Mouse (Mus musculus) right cerebral cortex, postnatal 14 days (tissue): ENCODE results near the gene Gstm5.
A peak's percentile ranks its signal among the peaks of the same experiment; 100 is the strongest.
"Not testable (repeated sequence)": the region's sequence is repeated elsewhere in the genome, so short reads cannot be mapped to it uniquely, and the experiment has no call there.

Source experiments
- DNase-seq: peaks from one replicate; pipeline ENCODE4 v3.0.0; 2022

The Gstm5 gene

DNA sequence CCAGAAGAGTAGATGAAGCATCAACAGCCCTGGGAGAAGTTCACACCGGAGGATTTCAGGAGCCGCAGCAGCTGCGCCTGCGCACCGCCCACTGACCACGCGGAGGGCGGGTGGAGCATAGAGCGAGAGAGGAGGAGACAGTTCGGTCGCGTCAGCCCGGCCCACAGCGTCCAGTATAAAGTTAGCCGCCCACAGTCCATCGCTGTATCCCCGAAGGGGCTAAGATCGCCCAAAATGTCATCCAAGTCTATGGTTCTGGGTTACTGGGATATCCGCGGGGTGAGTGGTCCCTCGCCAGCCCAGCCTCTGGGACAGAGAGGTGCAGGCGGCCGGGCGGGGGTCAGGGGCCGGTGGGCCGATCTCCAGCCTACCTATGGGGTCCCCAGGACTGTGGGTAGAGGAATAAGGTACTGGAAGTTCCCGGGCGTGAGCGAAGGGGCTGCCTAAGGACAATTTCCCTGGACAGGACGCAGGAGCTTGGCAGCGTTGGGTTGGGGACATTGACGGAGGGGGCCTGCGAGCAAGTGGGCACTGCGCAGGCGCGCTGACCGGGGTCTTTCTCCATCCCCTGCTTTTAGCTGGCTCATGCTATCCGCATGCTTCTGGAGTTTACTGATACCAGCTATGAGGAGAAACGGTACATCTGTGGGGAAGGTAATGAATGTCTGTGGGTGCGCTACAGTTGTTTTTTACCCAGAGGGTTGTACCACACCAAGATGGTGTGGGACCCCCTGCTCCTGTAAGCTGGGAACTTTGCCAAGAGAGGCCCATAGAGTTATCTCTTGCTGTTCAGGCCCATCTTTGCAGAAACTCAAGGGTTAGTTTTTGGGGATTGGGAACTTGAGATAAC is at the start of gene Gstm5:
TSS of gene Gstm5 (plus strand) at position 102 of the 850 bp plus-strand sequence.
- peak; percentile 85 for DNase-seq

DNA sequence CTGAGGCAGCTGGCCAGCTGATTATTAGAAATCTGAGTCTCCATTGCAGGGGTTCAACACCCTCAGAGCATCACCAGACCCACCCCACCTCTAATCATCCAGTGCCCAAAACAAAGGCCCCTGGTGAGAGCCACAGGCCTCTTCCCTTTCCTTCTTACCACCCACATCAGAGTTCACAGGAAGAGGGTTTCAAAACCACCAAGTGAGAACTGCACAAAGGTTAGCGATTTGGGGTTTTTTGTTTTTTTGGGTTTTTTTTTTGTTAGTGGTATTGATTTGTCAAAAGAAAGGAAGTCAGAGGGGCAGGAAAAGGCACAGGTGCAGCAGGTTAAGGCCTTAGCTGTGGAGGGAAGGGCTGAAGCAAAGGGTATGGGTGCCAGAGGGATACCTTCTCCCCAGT is 49.4 kb upstream of the Gstm5 start:
- DNase-seq, result no peak

DNA sequence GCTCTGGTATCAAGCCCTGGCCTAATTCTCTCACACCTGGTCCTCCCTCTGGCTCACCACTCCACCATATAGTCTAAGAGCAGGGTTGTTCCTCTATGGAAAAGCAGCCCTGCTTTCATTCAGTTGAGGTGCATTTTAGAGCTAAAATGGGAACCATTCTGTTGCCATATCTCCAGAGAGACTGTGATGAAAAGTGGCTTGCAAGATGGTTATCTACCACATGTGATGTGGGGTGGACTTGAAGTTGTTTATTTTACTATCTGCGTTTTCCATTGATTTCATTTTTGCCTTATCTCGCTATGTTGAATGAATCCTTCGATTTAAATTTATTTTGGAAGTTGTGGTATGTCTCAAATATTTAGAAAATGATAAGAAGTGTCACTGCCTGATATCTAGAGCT is 48.8 kb upstream of the Gstm5 start:
- no peak for DNase-seq

DNA sequence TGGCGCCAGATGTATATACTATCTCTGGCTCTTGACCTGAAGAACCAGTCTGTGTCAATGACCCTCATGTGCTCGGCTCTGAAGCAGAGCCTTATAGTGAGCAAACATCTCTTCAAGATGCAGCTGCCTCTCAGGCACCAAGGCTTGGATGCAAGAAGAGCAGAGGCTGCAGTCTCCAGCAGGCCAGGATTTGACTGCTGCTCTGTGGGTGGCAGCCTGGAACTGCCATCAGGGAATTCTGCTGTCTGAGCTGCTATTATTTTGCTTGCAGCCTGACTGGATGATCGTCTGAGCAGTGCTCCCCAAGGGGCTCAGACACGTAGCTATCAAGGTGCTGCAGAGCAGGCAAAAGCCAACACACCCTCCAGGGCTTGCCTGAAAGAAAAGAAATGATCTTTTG is 47.5 kb upstream of the Gstm5 start:
- DNase-seq, result no peak

DNA sequence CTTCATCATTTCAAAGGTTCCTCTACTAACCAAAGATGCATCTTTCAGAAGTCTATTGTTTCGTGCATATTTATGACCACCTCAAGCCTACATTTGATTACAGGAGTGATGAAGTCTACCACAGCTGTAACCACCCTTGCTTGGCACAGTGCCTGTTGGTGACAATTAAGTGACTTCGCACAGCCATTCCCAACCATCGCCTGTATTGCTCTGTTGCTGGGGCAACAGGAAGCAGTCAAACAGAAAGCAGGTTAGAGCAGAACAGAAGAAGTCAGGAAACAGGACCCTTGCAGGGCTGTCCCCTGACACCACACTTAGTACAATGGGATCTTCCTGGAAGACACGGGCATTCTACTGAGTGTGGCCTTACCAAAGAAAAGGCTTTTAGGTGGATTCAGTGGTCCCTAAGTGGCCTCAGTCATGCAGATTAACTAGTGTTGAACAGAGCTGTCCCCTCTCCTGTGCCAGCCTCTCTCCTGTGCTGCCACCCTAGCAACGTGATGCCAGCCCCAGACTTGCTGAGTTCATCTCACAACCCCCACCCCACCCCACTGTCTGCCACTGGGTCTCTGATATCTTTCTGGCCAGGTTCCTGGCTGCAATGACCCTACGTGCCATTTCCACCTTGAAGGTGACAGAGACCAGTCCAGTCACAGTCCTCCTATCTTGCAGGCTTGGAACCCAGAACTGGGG is 46.5 kb upstream of the Gstm5 start:
- no peak for DNase-seq

DNA sequence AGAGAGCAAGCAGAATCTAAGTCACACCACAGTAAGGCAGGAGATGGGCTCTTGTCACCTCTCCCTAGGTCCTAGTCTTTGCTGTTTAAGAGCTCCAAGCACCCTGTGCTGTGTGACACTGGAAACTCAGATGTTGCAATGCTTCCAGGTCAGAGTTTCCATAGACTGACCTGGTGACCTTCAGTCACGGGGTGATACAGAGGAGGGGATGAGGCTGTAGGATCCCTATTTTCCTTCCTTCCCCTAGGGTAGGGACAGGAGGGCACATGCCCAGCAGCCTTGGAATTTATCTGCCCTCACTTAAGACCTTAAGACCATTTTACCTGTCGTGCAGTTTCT is 46.0 kb upstream of the Gstm5 start:
- no peak for DNase-seq

DNA sequence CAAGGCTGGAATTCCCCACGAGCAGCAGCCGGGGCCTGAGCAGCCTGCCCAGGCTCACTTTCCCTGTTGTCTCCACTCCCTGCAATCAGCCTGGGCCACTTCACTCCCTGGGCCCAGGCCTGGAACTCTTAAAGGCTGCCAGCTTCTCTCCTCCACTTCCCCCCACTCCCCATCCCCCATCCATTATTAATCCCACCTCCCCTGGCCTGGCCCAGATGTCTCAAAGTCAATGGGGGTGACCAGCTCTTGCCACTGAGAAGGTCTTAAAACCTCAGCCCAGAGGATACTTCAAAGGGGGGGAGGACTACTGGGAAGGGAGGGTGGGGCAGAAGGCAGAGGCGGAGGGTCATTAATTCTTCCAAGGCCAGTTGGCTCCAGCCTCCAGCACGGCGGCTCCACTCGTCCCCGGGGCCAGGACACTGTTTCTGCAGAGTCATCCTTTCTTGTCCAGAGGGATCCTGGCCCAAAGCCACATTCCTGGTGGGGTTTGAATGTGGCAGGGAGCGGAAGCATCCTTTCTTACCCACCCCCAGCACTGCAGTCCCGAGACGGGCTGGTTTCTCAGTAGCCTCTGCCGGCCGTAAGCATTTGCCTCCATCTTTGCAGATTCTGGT is 45.1 kb upstream of the Gstm5 start:
- DNase-seq, result peak; percentile 43

DNA sequence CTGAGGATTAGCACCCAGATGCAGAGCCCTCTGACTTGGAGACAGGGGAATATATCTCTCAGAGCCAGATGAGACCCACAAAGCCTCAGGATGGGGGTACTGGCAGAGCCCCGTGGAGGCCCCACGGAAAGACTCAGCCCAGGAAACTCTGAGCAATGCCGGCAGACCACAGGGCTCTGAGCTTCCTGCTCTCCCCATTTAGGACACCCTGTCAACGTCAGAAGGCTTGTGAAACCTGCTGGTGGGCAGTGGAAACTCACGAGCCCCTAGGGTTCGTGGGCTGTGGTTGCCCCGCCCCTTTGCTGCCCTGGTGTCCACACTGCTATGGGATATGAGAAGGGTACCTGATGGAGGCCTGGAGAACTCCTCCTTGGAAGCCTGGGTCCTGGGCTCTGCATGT is 42.8 kb upstream of the Gstm5 start:
- no peak for DNase-seq

DNA sequence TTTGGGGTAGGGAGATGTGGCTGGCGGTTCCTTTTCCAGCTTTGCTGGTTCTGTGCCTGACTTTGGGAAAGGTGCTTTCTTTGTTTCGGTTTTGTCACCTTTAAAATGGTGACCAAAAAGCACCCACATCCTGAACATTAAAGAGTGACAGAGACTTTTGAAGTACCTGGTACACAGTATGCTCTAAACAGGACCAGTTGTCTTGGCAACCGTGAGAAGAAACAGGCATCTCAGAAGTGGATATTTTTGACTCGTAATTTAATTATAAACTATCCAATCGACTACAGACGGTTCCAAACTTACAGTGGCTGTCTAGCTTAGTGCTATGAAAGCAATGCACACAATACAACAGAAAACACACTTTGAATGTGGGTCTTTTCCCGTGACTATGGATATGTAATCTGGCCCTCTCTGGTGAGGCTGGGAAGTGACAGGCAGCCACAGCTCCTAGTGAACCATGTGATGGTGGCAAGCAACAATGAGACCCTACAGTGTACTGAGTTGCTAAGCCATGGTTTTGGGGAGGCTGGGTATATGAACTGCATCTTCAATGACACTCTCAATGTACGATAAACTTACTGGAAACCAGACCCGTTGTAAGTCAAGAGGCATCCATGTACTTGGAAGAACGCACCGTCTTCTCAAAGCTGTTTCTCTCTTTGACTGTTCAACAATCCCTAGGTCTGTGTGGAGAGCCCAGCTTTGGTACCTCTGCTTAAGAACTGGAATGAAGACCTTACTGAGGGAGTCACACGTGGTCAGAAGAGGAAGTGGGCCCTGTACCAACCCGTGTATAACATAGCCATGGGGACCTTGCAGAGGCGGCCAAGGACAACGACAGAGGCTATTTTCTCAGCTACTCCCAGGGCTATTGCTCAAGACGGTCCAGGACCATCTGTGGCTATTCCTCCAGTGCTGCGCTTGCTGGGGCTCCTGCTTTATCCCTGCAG is 42.1 kb upstream of the Gstm5 start:
- DNase-seq, result no peak

DNA sequence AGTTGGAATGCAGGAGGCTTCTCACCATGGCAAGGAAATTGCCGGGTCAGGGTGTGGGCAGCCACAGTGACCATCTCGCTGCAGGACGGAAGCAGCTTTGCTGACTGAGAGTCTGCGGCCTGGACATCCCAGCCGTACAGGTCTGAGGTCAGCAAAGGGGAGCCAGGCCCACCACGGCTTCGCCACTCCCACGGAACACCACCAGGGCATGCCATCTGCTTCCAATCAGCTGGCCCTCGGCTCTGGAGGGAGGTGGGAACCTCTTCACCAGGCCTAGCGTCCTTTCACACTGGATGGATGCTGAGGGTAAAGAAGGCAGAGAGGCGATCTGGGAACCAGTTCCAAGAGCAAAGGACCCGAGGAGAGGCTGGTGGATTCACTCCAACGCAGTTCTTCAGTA is 40.3 kb upstream of the Gstm5 start:
- DNase-seq, result no peak

DNA sequence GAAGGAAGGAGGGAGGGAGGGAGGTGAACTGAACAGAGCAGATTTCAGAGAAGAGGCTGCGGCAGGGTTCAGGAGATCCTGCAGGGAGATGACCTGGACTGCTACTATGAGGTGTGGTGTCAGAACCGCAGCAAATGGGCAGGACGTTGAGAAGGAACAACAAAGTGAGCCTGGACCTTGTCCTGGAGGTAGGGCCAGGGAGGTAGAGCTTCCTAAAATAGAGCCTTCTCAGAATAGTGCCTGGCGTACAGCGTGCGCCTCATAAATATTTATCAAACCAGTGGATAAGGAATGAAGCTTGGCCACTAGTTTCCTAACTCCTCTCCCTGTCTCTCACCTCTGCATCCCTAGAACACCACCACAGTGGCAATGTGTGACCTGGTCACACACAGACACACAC is 38.0 kb upstream of the Gstm5 start:
- DNase-seq, result no peak

DNA sequence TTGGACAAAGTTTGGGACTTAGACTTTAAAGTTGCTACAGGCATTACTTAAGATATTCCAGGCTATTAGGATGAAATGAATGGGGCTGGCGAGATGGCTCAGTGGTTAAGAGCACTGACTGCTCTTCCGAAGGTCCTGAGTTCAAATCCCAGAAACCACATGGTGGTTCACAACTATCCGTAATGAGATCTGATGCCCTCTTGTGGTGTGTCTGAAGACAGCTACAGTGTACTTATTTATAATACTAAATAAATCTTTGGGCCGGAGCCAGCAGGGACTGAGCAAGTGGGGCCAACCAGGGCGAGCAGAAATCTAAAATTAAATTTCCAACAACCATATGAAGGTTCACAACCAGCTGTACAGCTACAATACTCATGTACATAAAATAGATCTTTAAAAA is 34.1 kb upstream of the Gstm5 start:
- not testable (repeated sequence) for DNase-seq

DNA sequence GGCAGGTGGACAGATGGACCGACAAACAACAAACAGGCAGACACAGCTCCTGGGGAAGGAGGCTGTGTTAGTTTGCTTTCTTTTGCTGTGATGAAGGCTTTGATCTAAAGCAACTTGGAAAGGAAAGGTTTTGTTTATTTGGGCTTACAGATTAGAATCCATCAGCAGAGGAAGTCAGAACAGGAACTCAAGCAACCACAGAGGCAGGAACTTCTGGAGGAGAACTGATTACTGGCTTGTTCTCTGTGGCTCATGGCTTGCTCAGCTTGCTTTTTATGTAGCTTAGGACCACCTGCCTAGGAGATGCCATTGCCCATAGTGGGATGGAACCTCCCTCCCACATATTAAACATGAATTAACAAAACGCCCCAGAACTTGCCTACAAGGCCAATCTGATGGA is 33.1 kb upstream of the Gstm5 start:
- no peak for DNase-seq

DNA sequence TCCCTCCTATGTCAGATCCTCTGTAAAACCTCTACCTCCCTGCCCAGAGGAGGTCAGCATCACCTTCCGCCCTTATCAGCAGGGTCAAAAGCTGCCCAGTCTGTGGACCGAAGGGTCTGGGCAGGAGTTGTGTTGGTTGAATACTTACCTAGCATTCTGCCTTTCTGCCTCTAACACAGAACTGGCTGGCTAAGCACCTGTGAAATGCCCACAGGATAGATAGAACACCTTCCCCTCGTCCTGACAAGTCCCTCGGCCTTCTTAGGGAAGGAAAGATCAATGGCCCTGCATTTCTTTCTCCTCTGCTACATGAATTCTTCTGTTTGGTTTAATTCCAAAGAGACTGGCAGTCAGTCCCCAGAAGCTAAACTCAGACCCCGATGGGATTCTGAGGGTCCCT is 32.1 kb upstream of the Gstm5 start:
- DNase-seq, result no peak

DNA sequence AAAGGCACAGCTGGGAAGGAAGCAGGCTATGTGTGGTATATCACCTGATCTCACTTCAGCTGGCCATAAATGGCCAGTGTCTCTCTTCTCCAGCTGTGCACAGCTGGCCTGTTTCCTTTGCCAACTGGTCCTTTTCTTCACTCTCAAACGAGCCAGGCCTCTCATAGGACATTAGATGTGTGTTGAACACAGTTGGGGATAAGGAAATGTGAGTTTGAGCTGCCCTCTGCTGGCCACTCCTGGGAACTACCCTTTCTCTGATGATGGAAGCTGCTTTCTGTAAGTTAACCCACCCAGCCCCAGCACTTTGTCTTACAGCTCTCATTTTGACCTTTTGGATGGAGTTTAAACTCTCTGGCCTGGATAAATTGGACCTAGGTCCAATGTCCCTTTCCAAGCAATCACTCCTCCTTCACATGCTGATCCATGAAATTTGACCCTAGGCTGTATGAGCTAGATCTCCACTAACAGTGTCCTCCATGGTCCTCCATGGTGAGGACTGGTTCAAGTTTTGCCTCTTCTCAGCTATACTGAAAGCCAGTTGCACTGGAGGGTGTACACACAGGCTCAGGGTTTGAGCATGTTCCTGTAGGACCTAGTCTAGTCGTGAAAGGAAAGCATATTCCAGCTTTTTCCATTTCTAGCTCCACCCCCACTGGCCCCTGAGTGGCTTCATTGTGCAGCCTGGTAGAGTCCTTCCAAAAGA is 31.6 kb upstream of the Gstm5 start:
- DNase-seq, result peak; percentile 85

DNA sequence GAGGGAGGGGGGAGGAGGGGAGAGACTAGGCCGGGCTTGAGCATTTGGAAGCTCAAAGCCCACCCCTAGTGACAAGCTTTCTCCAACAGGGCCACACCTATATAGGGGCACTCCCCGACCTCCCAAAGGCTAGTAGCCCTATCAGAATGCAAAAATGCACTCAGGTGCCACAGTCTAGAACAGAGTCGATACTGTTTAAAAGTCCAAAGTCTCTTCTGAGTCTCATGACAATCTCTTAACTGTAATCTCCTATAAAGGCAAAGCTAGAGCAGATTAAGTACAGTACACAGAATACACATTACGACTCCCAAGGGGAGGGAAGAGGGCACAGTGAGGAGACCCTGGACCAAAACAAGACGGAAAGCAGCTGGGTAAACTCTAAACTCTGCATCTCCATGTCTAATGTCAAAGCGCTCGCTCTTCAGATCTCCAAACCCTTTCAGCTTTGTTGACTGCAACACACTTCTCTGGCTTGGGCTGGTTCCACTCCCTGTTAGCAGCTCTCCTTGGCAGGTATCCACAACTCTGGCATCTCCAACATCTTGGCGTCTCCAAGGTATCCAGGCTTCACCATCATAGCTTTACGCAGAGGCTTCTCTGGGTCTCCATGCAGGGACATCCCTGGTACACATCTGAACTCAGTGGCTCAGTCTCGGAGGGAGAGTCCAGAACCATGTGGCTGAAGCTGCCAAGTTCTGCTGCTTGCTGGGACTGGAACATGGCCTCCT is 30.1 kb upstream of the Gstm5 start:
- no peak for DNase-seq

DNA sequence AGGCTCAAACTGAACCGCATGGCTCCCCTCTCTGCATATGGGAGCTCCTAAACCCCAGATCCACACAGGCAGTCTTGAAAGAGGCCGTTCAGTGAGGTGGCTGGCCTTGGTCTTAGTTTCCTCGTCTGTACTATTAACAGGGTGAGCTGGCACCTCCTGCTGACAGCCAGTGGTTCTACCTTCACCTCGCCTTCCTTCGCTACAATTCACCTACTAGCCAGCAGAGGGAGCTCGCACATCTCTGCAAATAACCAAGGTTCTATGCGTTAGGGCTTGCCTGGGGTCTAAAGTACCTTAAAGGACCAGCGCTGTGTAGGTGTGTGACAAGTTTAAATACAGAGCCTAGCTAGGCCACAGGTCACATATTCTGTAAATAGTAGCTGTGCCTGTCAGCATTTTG is 28.5 kb upstream of the Gstm5 start:
- DNase-seq, result peak; percentile 82

DNA sequence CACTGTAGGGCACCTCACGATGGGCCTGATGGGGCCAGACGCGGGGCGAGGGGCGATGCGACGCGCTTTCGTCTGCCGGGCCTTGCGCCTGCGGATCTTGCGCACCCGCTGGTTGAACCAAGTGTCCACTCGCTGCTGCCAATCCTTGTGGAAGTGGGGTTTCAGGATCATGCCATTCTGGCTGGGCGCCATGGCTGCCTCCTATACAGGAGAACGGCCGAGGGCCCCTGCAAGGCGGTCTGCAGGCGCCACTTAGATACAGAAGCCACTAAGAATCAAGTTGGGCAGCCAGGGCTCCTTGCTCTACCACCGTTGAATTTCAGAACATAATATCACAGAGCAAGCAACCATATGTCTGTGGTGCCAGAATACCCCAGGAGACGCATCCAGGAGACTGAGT is 27.2 kb upstream of the Gstm5 start:
- DNase-seq, result peak; percentile 42

DNA sequence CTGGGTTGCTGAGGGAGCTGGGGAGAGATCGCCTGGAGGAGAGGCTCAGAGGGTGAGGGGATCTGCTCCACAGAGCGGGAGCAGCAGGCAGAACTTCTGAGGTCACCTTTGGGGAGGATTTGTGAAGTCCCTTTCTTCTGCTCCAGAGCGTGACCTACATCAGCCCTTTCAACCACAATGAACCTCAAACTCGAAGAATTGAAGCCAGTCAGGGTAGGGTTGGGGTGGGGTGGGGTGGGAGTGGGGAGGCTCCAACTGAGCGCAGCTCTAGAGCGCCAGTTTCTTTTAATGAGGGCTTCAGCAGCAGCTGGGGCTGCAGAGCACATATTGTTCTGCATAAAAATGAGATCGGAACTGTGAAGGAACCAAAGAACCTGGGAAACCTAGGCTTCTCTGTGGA is 26.5 kb upstream of the Gstm5 start:
- no peak for DNase-seq

DNA sequence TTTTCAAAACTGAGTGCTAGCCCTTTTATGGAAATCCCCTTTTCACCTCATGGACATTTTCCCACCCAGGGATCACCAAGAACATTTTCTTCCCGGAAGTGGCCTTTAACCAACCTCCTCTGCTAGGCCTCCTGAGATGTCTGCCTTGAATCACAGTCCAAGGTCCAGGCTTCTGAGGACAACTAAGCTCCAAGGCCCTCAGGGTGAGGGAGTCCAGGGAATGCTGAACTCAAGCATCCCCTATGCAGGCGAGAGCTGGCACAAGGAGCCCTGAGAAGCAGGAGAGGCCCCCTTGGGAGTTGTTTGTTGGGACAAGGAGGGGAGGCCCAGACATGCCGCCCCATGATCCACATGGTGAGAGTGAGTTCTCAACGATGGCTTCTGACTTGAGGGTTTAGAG is 25.7 kb upstream of the Gstm5 start:
- DNase-seq, result no peak

DNA sequence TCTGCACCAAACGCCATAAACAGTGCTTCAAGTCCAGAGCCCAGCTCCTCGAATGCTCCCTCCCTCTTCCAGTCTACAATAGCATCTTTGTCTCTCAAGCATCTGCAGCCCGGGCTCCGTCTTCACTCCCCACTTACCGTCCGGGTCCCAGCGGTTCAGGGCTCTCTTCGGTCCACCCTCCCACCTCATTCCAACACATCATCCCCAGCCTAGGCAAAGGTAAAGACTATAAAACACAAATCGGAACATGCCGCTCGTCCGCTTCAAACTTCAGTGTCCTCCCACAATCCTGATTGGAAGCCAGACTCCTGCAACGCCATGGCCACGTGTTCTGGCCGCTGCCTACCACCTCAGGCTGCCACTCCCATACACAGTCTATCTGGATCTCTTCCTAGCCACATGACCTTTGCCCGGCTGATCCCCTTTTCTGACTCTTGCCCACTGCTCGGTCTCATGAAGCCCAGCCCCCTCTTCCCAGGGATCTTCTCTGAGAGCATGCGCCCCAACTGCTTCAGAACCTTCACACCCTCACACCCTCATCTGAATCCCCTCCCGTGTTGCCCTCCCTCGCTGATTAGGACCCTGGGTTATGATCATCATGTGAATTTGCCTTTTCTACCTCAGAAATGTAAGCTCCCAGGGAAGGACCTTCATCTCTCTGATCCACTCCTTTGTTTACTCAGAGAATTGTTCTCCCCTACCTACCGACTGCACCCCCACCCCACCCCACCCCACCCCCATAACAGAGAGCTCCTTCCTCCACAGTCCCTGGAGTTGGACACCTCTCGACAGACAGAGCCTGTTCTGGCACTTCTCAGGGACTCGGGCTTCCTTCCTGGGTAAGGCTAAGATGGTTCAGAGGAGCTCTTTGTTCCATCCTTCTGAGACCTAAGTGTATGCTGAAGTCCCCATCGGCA is 22.0 kb upstream of the Gstm5 start:
- DNase-seq, result no peak
